Mouse (Mus musculus) neural tube, embryonic 15.5 days (tissue): ENCODE measurements at regions not wholly inside any gene's neighbourhood (a gene's known extent, or its start where the extent isn't known, plus 50 kb on each side); places are given as distances from the start of the nearest gene placed in this dataset.
"Not testable (repeated sequence)": the region's sequence is repeated elsewhere in the genome, so short reads cannot be mapped to it uniquely, and the experiment has no call there.

ENCODE experiments used
- ATAC-seq: fragments of 200-750 bp; cut with Nextera tagmentation; 2 replicates; pipeline ENCODE4 v1.8.0; 2017; ENCODE audit warnings: mild to moderate bottlenecking, moderate TSS enrichment, moderate library complexity; ENCODE audit not compliant: low FRiP score
- H3K27ac ChIP-seq: fragments of 300-500 bp; sonication (generic); replicated peaks from 2 replicates; pipeline ENCODE4 v1.5.1; 2015; ENCODE audit warnings: mild to moderate bottlenecking, inconsistent platforms
- H3K27me3 ChIP-seq: fragments of 300-500 bp; sonication (generic); replicated peaks from 2 replicates; pipeline ENCODE4 v1.6.1; 2015; ENCODE audit warnings: inconsistent platforms
- H3K36me3 ChIP-seq: fragments of 300-500 bp; sonication (generic); 2 replicates; pipeline ENCODE4 v1.6.1; 2015; ENCODE audit warnings: inconsistent platforms
- H3K4me1 ChIP-seq: fragments of 300-500 bp; sonication (generic); 2 replicates; pipeline ENCODE4 v1.6.1; 2015; ENCODE audit warnings: inconsistent platforms
- H3K4me2 ChIP-seq: fragments of 300-500 bp; sonication (generic); 2 replicates; pipeline ENCODE4 v1.6.1; 2015; ENCODE audit warnings: inconsistent platforms, mild to moderate bottlenecking, moderate library complexity
- H3K4me3 ChIP-seq: fragments of 300-500 bp; sonication (generic); replicated peaks from 2 replicates; pipeline ENCODE4 v1.5.1; 2015; ENCODE audit warnings: mild to moderate bottlenecking, inconsistent platforms
- H3K9ac ChIP-seq: fragments of 300-500 bp; sonication (generic); replicated peaks from 2 replicates; pipeline ENCODE4 v1.6.1; 2015; ENCODE audit warnings: mild to moderate bottlenecking, inconsistent platforms
- H3K9me3 ChIP-seq: fragments of 300-500 bp; sonication (generic); replicated peaks from 2 replicates; pipeline ENCODE4 v1.6.1; 2016; ENCODE audit warnings: inconsistent platforms
- WGBS: fragments of 180-500 bp; shearing (Covaris S2); methylation state at CpG from one replicate; pipeline ENCODE4 v1.1.7; 2015; ENCODE audit warnings: mixed read lengths; 5-methylcytosine and 5-hydroxymethylcytosine counted together

DNA sequence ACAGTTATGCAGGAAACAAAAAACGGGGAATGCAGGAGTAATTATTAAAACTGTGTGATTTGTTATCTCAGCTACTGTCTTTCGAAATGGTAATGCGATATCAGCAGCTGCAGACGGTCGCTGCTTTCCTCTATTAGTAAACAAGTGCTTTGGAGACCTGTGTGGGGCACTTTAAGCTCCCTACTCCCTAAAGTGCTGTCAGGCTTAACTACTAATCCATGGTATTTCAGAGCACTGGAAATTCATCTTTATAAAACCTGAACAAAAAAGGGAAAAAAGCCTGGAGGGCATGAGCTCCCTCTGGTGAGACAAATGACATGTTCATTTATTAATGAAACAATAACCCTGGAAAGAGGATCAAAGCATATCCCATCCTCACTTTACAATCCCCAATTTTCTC lies 127.2 kb upstream of the Otx2 start:
- Histone ChIP-seq H3K27me3 (peaks cover 11% of the 10 kb centered on the region; the same call in 1 of the 2 replicates), H3K27ac (no peak overlapping the region), H3K9ac (no peak overlapping the region), H3K4me2 (no peak overlapping the region), H3K36me3 (no peaks in the 10 kb centered on the region), H3K9me3 (no peaks in the 10 kb centered on the region), H3K4me3 (no peak overlapping the region), H3K4me1 (peaks cover 8% of the 10 kb centered on the region; the same call in 1 of the 2 replicates)
- ATAC-seq, result no peak
- WGBS, result 22% methylated on average over 5 of the region's 5 CpGs

DNA sequence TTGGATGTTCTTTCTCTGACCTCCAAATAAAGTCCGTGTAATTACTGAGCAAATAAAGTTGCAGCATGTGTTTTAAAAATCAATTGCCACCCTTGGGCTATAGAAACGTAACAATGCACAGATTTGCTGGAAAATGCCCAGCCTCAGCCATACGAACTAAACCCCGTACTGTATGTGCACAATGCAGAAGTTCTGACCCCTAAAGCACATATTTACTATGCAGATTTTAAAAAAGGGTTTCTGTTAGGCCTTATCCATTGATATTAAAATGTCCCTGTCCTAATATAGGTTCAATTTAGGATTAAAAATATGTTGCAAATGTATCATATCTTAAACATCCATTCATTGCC lies 126.5 kb upstream of the Otx2 start:
- Histone ChIP-seq H3K4me2 (no peak overlapping the region), H3K4me3 (no peak overlapping the region), H3K27ac (no peak overlapping the region), H3K4me1 (peaks cover 8% of the 10 kb centered on the region; the same call in 1 of the 2 replicates), H3K27me3 (peaks cover 11% of the 10 kb centered on the region; the same call in 1 of the 2 replicates), H3K9ac (no peak overlapping the region), H3K36me3 (no peaks in the 10 kb centered on the region), H3K9me3 (no peaks in the 10 kb centered on the region)
- ATAC-seq, result no peak
- 12% methylated on average over 4 of the region's 4 CpGs for WGBS

DNA sequence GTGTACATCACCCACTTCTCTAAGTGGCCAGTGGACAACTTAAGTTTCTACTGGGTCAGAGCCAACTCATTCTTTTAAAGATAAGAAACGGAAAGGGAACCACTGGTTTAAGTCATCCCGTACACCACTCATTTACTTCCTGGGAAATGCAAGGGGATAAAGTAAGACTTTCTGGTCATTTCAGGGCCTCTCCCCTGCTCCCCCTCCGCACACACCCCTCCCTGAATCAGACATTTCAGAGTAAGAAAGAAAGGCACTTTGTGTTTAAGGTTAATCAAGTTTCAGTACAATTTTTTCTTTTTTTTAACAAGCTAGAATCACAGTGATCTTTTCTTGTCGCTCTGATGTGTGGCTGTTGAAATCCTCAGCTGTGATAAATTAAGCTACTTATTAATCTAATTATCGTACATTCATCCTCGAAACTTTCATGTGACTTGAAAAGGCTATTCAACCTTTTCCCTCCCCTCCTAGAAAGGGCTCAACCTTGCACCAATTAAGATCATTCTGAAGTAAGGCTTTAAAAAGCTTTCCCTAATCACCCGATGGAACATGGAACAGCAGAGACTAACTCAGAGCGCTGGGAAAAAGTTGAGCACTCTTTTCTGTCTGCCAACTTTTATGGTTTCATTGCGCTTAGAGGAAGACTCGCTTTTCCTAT lies 126.0 kb upstream of the Otx2 start:
- H3K36me3 ChIP-seq, result no peaks in the 10 kb centered on the region
- no peak overlapping the region for H3K4me2 ChIP-seq
- H3K4me3 ChIP-seq, result no peak overlapping the region
- no peaks in the 10 kb centered on the region for H3K9me3 ChIP-seq
- no peak for ATAC-seq
- H3K27me3 ChIP-seq, result peaks cover 11% of the 10 kb centered on the region; the same call in 1 of the 2 replicates
- H3K4me1 ChIP-seq, result peaks cover 8% of the 10 kb centered on the region; the same call in 1 of the 2 replicates
- H3K27ac ChIP-seq, result no peak overlapping the region
- no peak overlapping the region for H3K9ac ChIP-seq
- WGBS, result 34% methylated on average over 10 of the region's 10 CpGs

DNA sequence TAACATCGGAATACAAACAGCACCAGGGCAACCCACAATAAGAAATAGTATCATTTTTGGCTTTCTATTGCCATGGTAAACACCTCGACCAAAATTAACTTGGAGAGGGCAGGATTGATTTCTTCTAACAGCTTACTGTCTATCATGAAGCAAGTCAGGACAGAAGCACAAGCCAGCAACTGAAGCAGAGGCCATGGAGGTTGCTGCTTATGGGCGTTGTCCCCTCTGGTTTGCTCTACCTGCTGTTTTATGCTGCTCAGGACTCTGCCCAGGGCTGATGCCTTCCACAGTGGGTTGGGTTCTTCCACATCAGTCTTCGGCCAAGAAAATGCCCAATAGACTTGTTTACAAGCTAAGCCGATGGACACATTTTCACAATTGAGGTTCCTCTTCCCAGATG lies 117.9 kb upstream of the Otx2 start:
- ATAC-seq, result no peak
- WGBS, result 87% methylated on average over 5 of the region's 5 CpGs

DNA sequence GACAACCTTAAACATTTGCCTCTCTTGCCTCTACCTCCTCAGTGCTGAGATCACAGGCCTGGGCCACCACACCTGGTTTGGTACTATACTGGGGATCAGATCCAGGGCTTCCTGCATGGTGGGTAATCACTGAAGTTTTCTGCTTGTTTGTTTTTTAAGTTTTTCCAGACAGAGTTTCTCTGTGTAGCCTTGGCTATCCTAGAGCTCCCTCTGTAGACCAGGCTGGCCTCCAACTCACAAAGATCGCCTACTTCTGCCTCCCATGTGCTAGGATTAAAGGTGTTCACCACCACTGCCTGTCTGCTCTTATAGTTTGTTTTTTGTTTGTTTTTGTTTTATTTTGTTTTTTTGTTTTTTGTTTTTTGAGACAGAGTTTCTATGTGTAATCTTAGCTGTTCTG lies 105.7 kb upstream of the Otx2 start:
- Histone ChIP-seq H3K9me3 (no peaks in the 10 kb centered on the region), H3K36me3 (no peaks in the 10 kb centered on the region), H3K27ac (no peak overlapping the region), H3K9ac (no peak overlapping the region), H3K27me3 (no peaks in the 10 kb centered on the region), H3K4me1 (no peaks in the 10 kb centered on the region), H3K4me3 (no peak overlapping the region), H3K4me2 (no peak overlapping the region)
- 79% methylated on average over 1 of the region's 1 CpGs for WGBS
- no peak for ATAC-seq

More for the DNA sequence above, 117.9 kb upstream of the Otx2 start:
- H3K9me3 ChIP-seq, result no peaks in the 10 kb centered on the region
- no peak overlapping the region for H3K27ac ChIP-seq
- H3K4me1 ChIP-seq, result no peaks in the 10 kb centered on the region
- H3K4me3 ChIP-seq, result no peak overlapping the region
- H3K36me3 ChIP-seq, result no peaks in the 10 kb centered on the region
- no peak overlapping the region for H3K4me2 ChIP-seq
- no peak overlapping the region for H3K9ac ChIP-seq
- H3K27me3 ChIP-seq, result no peaks in the 10 kb centered on the region

DNA sequence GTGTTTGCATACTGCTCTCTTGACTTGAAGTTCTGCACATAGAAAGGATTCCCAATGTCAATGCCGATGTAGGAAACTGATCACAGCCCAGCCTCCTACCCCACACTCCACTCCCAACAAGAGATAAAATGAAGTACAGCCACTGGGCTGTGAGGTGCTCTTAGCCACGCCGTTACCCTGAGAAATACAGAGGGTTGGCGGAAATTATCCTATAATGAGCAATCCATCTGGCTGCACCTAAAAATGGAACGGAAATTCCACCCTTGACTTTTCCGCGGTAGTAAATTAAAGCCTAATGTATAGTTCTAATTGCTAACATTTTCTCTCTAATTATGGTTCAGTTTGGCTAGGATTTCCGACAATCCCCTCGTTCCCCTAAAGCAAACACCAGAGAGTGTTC lies 97.2 kb upstream of the Otx2 start:
- H3K4me3 ChIP-seq, result no peak overlapping the region

DNA sequence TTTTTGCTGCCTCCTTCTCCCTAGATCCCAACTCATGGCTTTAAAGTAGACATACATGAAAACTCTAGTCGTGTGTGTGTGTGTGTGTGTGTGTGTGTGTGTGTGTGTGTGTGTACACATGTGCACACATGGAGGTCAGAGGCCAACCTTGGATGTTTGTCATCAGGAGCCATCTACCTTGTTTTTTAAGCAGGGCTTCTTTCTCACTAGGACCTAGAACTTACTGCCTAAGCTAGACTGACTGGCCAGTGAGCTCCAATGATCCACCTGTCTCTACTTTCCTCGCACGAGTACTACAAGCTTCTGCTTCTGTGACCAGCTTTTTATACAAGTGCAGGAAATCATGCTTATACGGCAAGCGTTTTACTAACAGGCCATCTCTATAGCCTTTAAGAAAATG lies 89.1 kb upstream of the Otx2 start:
- no peak overlapping the region for H3K27ac ChIP-seq
- H3K4me3 ChIP-seq, result no peak overlapping the region
- no peak overlapping the region for H3K4me2 ChIP-seq
- H3K36me3 ChIP-seq, result no peaks in the 10 kb centered on the region
- 90% methylated on average over 5 of the region's 5 CpGs for WGBS
- no peaks in the 10 kb centered on the region for H3K4me1 ChIP-seq
- H3K9ac ChIP-seq, result no peak overlapping the region
- no peak for ATAC-seq
- H3K9me3 ChIP-seq, result no peaks in the 10 kb centered on the region
- H3K27me3 ChIP-seq, result no peaks in the 10 kb centered on the region

More for the DNA sequence above, 97.2 kb upstream of the Otx2 start:
- Histone ChIP-seq H3K4me2 (no peak overlapping the region), H3K27me3 (no peaks in the 10 kb centered on the region), H3K4me1 (no peaks in the 10 kb centered on the region), H3K36me3 (no peaks in the 10 kb centered on the region), H3K9ac (no peak overlapping the region), H3K27ac (no peak overlapping the region), H3K9me3 (no peaks in the 10 kb centered on the region)
- no peak for ATAC-seq
- 53% methylated on average over 9 of the region's 9 CpGs for WGBS

DNA sequence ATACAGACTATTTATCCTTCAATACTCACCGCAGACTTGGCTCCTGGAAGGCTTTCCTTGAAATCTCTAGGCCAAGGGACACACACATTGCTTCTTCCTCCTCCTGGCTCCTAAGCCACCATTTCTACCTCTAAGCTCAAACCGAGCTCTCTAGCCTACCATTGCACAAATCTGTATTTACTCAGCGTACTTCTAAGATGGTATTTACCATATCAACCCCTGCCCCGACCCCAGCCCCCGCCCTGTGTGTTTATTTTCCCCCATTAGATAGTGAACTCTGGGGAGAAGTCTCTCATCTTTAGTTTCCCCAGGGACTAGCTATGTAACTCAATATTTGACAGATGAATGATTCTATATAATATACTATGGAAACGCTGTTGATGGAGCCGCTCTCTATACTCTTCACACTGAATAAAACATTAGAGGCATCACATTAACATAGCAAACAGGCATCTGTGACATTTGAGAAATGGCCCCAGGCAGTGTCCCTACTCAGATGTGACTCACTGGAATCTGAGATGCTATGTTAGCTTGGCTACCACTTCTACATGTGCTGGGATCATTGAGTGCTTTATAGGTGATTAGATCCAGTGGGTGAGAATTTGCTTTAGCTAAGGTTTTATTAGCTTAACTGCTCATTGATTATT lies 87.5 kb upstream of the Otx2 start:
- H3K9ac ChIP-seq, result no peak overlapping the region
- no peaks in the 10 kb centered on the region for H3K27me3 ChIP-seq
- no peak overlapping the region for H3K27ac ChIP-seq
- no peaks in the 10 kb centered on the region for H3K36me3 ChIP-seq
- H3K4me1 ChIP-seq, result no peaks in the 10 kb centered on the region
- WGBS, result 41% methylated on average over 7 of the region's 7 CpGs
- H3K4me3 ChIP-seq, result no peak overlapping the region
- no peaks in the 10 kb centered on the region for H3K9me3 ChIP-seq
- ATAC-seq, result no peak
- no peak overlapping the region for H3K4me2 ChIP-seq

DNA sequence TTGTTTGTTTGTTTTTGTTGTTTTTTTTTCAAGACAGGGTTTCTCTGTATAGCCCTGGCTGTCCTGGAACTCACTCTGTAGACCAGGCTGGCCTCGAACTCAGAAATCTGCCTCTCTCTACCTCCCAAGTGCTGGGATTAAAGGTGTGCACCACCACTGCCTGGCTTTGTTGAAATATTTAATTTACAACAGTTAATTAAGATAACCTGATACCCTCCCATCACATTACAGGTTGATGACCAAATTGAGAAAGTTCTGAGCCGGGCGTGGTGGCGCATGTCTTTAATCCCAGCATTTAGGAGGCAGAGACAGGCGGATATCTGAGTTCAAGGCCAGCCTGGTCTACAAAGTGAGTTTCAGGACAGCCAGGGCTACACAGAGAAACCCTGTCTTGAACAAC lies 81.5 kb upstream of the Otx2 start:
- H3K27ac ChIP-seq, ATAC-seq, H3K4me2 ChIP-seq, H3K4me3 ChIP-seq, H3K36me3 ChIP-seq, H3K9me3 ChIP-seq, H3K9ac ChIP-seq: not testable (repeated sequence)
- 96% methylated on average over 5 of the region's 5 CpGs for WGBS
- Histone ChIP-seq H3K4me1 (peaks cover 28% of the 10 kb centered on the region), H3K27me3 (peaks cover 28% of the 10 kb centered on the region)

DNA sequence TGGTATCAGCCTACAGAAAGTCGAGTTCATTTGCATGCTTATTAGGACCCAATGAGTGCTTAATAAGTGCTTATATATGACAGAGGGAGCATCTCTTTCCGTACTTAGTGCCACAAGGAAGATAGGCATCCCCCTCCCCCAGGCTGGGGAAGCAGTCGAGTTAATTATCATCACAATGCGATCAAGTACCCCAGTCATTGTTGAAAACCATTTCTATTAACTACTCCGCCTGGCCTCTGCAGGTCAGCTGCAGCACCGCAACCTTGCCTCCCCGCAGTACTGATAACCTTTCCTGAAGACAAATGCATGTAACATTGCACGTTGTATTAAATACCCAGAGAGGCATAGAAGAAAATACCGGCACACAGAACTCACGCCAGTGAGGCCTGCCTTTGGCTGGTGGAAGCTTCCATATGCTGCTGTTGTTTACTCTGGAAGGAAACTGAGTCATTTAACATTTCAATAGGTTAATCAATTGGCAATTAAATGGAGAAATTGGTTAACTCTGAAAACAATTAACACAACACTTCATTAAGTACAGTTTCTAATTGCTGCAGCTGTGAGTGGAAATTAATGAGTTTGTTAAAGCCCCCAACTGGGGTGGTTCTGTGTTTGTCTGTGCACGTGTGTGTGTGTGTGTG lies 80.6 kb upstream of the Otx2 start:
- H3K27me3 ChIP-seq, result peaks cover 29% of the 10 kb centered on the region
- H3K4me2 ChIP-seq, result 0 out of 2 replicates have a peak overlapping the region, but pooled peaks have one; percentile 6
- H3K4me1 ChIP-seq, result peaks cover 28% of the 10 kb centered on the region
- no peaks in the 10 kb centered on the region for H3K9me3 ChIP-seq
- H3K4me3 ChIP-seq, result no peak overlapping the region
- 0 out of 2 replicates have a peak, but pooled peaks have one; percentile 38 for ATAC-seq
- H3K9ac ChIP-seq, result no peak overlapping the region
- 10% methylated on average over 11 of the region's 11 CpGs for WGBS
- no peak overlapping the region for H3K27ac ChIP-seq
- no peaks in the 10 kb centered on the region for H3K36me3 ChIP-seq

DNA sequence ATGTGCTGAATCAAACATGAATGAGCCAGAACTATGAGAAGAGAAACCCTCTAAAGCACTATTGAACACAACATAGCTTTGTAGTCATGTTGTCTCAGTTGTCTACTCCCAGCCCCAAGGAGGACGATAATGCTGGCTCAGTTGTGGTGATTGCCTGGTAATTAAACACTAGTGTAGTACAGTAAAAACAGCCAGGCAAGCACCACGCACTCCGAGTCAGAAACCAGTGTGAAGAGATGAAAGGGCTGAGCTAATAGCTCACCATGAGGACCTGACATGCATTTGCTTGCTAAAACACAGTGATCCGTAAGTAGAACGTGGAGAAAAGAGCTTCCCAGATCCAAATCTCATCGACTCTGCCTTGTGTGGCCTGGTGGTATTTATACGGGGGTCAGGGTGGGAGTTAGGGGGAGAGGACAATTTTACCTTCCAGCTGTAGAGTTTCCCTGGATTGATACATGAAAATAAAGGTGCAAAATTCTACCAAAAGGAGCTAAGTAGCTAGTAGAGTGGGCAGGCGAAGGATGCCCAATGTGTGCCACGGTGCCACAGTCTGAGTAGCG lies 80.0 kb upstream of the Otx2 start:
- Histone ChIP-seq H3K27me3 (peaks cover 29% of the 10 kb centered on the region), H3K4me1 (peaks cover 28% of the 10 kb centered on the region), H3K4me2 (0 out of 2 replicates have a peak overlapping the region, but pooled peaks have one; percentile 6), H3K36me3 (no peaks in the 10 kb centered on the region), H3K9ac (no peak overlapping the region), H3K4me3 (no peak overlapping the region), H3K9me3 (no peaks in the 10 kb centered on the region), H3K27ac (no peak overlapping the region)
- ATAC-seq, result peak; percentile 35; the same call in 1 of the 2 replicates
- 10% methylated on average over 10 of the region's 10 CpGs for WGBS

DNA sequence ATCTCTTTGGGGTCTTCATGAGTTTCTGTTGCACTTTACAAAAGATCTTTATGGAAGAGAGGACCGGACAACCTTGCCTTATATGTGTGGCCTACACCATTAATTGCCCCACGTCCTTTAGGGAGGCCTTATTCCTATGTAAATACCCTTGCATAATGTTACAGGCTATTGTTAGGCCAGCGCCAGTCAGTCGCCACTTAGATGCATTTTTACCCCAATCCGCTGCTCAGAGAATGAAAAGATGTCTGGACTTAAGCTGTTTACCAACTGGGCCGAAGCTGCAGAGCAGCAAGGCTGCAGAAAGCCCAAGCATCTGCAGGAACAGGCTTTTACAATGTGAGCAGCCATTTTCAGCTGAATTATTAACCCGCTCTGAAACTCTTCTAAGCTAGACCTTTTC lies 79.5 kb upstream of the Otx2 start:
- no peak overlapping the region for H3K4me3 ChIP-seq
- H3K27me3 ChIP-seq, result peaks cover 29% of the 10 kb centered on the region
- H3K27ac ChIP-seq, result no peak overlapping the region
- H3K4me2 ChIP-seq, result no peak overlapping the region
- 23% methylated on average over 7 of the region's 7 CpGs for WGBS
- H3K9ac ChIP-seq, result no peak overlapping the region
- no peaks in the 10 kb centered on the region for H3K9me3 ChIP-seq
- no peak for ATAC-seq
- H3K4me1 ChIP-seq, result peaks cover 28% of the 10 kb centered on the region
- no peaks in the 10 kb centered on the region for H3K36me3 ChIP-seq
